Mouse (Mus musculus) bone marrow, adult 2 months (tissue): ENCODE results near the gene Sez6l. TPM values are rescaled to one million over a fixed set of nuclear protein-coding genes. Genes with fewer than 3 reads are reported as not detected.

Experiments
- H3K27ac ChIP-seq: fragments of 200-500 bp; 2 replicates; pipeline ENCODE4 v1.5.1; 2012; ENCODE audit warnings: low read depth, mild to moderate bottlenecking, control low read depth, inconsistent platforms, low read length; ENCODE audit not compliant: control insufficient read depth, poor library complexity, insufficient read depth
- H3K4me1 ChIP-seq: fragments of 200-500 bp; 2 replicates; pipeline ENCODE4 v1.6.1; 2011; ENCODE audit warnings: low read length; ENCODE audit not compliant: control insufficient read depth, insufficient read depth
- H3K4me3 ChIP-seq: fragments of 200-500 bp; replicated peaks from 2 replicates; pipeline ENCODE3; 2011; ENCODE audit warnings: mild to moderate bottlenecking, low read depth, low read length, control low read depth; ENCODE audit not compliant: control insufficient read depth
- CTCF ChIP-seq: fragments of 200-500 bp; IDR thresholded peaks from 2 replicates; pipeline ENCODE4 v1.5.1; 2011; ENCODE audit warnings: low read length, control low read depth; ENCODE audit not compliant: control insufficient read depth, insufficient read depth
- POLR2A ChIP-seq: fragments of 200-500 bp; IDR thresholded peaks from 2 replicates; pipeline ENCODE4 v1.6.1; 2011; ENCODE audit warnings: low read depth, mild to moderate bottlenecking, control low read depth, low read length, borderline replicate concordance; ENCODE audit not compliant: control insufficient read depth
- WGBS: fragments of 180-500 bp; shearing (Covaris S2); methylation state at CpG from one replicate; pipeline ENCODE4 v1.1.7; 2018; 5-methylcytosine and 5-hydroxymethylcytosine counted together
- polyA plus RNA-seq: library from polyadenylated mRNA; stranded (reverse); fragments of >200 nt; gene quantifications from 2 replicates; pipeline ENCODE4 v1.2.4, GENCODE M21; 2011; ENCODE audit warnings: low replicate concordance; ENCODE audit not compliant: missing spikeins, insufficient read depth, insufficient read length

Gene Sez6l
- polyA plus RNA-seq, 1 experiment: not detected

DNA sequence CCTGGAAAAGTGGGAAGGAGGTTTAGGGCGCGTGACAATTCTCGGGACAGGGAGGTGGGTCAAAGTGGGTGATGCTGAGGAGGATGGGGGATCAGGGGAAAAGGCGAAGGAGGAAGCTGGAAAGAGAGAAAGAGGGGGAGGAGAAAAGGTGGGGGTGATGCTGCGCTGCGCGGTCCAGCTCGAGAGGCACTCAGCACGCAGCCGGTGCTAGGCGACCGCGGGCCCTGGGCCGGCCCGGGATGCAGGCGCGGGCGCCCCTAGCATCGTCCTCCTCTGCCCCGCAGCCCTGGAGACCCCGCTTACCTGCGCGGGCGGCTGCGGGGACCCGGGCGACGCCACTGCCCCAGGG lies 182.6 kb downstream of the Sez6l start:
- TF ChIP-seq CTCF: no peak
- TF ChIP-seq POLR2A: no peak
- no peak overlapping the region for H3K27ac ChIP-seq
- no peaks in the 10 kb centered on the region; the same call in 1 of the 2 replicates for H3K4me1 ChIP-seq
- H3K4me3 ChIP-seq: no peak overlapping the region
- WGBS: 3% methylated on average over 28 of the region's 28 CpGs

DNA sequence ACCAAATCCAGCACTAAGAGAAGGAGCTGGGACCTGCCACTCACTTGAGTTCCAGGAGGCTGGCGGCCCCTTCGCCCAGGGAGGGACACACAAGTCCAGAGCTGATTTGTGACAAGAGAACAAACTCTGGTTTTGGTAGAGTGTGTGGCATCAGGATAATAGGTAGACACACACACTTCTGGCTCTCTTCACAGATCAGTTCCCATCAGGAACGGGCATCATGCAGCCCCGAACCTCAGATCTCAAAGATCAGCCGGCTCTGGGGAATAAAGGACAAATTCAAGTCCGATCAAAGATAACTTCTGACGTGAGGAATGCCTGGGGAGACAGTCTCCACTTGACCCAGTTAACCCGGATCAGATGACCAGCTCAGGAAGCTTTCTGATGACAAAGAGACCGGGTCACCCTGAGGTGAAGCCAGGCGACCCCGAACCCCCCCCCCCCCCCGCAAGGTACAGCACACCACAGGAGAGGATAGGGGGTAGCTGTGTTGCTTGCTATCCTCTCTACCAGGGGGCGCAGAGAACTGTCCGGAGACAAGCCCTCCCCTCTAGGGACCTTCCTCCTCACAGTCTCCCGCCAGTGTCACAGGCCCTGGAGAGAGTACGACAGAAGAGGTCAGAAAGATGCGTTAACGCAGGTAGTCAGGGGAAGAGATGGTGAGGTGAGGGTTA lies 183.1 kb downstream of the Sez6l start:
- WGBS: 22% methylated on average over 18 of the region's 18 CpGs
- no peak for TF ChIP-seq CTCF
- Histone ChIP-seq H3K4me1 (no peaks in the 10 kb centered on the region; the same call in 1 of the 2 replicates), H3K27ac (no peak overlapping the region), H3K4me3 (no peak overlapping the region)

DNA sequence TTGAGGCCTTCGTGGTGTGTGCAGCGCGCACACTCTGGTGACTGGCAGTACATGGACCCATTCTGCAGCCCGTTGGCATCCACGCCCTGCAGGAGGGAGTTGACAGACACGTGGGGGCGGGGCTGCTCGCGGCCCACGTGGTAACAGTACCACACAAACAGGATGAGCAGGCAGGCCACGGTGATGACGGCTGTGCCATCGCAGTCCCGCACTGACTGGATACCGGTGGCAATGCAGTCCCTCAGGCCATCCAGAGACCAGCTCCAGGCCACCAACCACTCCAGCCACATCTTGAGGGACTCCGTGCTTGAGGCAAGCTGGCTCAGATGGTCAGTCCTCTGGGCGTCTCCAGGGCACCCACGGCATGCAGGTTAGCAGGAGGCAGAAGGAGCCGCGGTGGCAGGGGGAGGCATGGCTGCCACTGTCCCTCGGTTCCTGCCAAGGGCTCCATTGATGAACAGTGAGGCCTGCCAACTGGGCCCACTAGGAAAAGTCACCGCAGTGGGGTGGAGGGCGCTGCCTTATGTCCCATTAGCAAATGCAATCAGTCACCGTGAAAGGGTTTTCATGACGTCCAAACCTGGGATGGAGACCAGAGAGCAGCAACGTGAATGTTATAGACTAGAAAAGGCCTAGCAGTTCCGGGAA lies 185.2 kb downstream of the Sez6l start:
- 75% methylated on average over 27 of the region's 27 CpGs for WGBS
- Histone ChIP-seq H3K4me3 (no peak overlapping the region), H3K4me1 (no peaks in the 10 kb centered on the region), H3K27ac (no peak overlapping the region)
- TF ChIP-seq POLR2A (no peak), CTCF (no peak)

DNA sequence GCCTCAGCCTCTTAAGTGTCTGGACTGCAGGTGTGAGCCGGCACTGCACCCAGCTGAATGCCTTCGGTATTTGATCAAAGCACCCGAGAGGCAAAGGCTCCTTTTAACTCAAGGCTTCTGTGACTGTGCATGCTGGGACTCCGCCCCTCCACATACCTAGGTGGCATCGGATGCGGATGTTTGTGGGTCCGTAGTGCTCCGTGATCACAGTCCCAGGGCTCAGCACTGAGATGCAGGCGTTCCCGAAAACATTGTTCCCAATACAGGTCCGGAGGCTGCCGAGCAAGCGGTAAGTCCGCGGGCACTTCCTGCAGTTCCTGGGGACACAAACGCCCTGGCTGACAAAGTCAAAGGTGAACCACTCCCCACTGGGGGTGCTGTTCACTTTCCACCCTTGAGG lies 186.0 kb downstream of the Sez6l start:
- no peaks in the 10 kb centered on the region for H3K4me1 ChIP-seq
- no peak overlapping the region for H3K4me3 ChIP-seq
- no peak for TF ChIP-seq POLR2A
- no peak for TF ChIP-seq CTCF
- WGBS: 68% methylated on average over 16 of the region's 16 CpGs
- no peak overlapping the region for H3K27ac ChIP-seq

DNA sequence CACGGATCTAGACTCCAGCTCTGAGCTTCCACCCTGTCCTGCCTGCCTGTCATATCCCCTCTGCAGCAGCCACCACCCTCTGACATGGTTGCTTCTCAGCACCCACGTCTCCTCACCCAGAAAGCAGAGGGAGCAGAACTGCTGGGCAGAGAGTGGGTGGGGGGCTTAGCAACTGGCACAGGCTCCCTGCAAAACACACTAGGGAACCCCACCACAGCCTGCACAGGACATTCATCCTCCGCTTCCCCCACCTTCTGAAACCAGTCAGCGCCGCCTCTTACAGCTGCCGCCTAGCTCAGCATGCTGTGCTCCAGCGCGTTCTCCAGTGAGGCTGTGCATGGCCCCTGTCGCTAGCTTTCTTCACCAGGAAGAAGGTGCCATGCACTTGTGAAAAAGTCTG lies 187.6 kb downstream of the Sez6l start:
- Histone ChIP-seq H3K4me3 (no peak overlapping the region), H3K4me1 (no peaks in the 10 kb centered on the region; the same call in 1 of the 2 replicates), H3K27ac (no peak overlapping the region)
- TF ChIP-seq CTCF (no peak), POLR2A (no peak)
- WGBS: 73% methylated on average over 9 of the region's 9 CpGs

DNA sequence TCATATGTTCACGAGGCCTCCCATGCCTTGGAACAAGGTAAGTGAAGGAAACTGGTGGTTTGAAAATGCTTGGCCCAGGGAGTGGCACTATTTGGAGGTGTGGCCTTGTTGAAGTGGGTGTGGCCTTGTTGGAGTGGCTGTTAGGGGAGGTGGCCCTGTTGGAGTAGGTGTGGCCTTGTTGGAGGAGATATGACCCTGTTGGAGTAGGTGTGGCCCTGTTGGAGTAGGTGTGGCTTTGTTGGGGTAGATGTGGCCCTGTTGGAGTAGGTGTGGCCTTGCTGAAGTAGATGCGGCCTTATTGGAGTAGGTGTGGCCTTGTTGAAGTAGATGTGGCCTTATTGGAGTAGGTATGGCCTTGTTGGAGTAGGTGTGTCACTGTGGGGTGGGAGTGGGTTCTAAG lies 191.0 kb downstream of the Sez6l start:
- H3K4me3 ChIP-seq: no peak overlapping the region
- 70% methylated on average over 2 of the region's 2 CpGs for WGBS
- H3K4me1 ChIP-seq: no peaks in the 10 kb centered on the region; the same call in 1 of the 2 replicates
- H3K27ac ChIP-seq: no peak overlapping the region
- no peak for TF ChIP-seq CTCF
- TF ChIP-seq POLR2A: no peak

DNA sequence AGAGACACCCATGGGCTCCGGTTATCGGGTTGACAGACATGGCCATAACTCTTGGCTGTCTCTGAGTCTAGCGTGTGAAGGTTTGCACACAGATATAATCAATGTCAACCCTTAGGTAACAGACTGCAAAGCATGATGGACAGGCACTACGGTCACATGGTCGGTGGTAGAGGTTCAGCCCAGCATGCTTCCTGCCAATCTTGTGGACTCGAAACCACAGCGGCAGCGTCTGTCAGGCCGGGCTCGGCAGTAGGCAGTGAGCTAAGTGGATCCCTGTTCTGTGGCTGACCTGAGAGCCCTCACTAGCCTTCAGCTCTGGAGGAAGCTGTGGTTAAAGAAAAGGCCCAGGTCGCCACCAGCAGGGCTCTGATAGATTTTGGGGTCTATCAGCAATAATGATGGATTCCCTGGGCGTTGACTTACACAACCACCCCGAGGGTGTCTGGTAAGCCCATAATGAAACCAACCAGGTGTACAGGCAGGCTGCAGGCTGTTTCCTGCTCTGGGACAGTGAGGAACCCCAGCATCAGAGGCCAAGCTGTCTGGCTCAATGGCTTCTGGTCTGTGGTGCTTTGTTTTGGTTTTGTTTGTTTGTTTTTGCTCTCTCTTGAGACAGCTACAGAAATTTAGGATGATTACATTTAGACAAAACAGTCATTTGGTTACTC lies 192.0 kb downstream of the Sez6l start:
- 7% methylated on average over 13 of the region's 13 CpGs for WGBS

DNA sequence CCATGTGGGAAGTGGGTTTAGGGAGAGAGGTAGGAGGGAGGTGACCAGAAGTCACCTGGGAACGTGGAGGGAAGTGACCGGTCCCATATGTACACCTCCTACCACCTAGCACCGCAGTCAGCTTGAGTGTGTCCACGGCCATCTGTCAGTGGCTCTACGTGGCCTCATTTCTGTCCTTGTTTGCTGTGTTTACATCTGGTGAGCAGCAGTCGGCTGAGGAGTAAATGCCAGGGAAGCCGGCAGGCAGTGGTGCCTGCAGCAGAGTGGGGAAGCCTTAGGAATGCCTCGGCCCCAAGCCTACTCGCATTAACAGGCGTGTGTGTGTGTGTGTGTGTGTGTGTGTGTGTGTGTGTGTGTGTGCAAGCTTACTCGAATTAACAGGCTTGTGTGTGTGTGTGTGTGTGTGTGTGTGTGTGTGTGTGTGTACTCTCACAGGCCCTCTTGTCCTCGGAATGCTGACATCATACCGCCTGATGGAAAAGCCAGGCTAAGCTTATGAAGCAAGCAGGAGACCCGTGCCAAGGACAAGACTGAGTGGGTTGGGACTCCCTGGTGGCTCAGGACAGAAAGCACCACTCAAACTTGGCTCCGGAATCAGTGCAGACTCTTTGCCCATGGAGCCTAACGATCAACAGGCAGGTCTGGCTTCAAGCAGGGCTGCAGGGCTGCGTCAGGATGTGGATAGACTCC lies 194.2 kb downstream of the Sez6l start:
- no peak overlapping the region for H3K4me3 ChIP-seq
- WGBS: 78% methylated on average over 16 of the region's 17 CpGs
- H3K4me1 ChIP-seq: no peaks in the 10 kb centered on the region; the same call in 1 of the 2 replicates
- TF ChIP-seq POLR2A: no peak
- no peak for TF ChIP-seq CTCF
- no peak overlapping the region for H3K27ac ChIP-seq

More for the DNA sequence above, 192.0 kb downstream of the Sez6l start:
- Histone ChIP-seq H3K4me3 (no peak overlapping the region), H3K4me1 (no peaks in the 10 kb centered on the region; the same call in 1 of the 2 replicates), H3K27ac (no peak overlapping the region)
- TF ChIP-seq POLR2A (no peak), CTCF (no peak)
